Mouse (Mus musculus) megakaryocyte, embryonic 14.5 days (primary cell): ENCODE data around the gene Adcy9. TPM values are rescaled to one million over a fixed set of nuclear protein-coding genes. Genes with fewer than 3 reads are reported as not detected.

Source experiments
- H3K27me3 ChIP-seq: replicated peaks from 2 replicates; pipeline ENCODE3; 2012; ENCODE audit warnings: inconsistent platforms
- H3K36me3 ChIP-seq: replicated peaks from 2 replicates; pipeline ENCODE3; 2012; ENCODE audit warnings: low read length, inconsistent platforms, mixed read lengths
- H3K4me1 ChIP-seq: 2 replicates; pipeline ENCODE4 v1.6.1; 2012; ENCODE audit warnings: inconsistent platforms
- H3K4me3 ChIP-seq: replicated peaks from 2 replicates; pipeline ENCODE3; 2012; ENCODE audit warnings: moderate library complexity, mild to moderate bottlenecking, inconsistent platforms
- H3K9me3 ChIP-seq: 2 replicates; pipeline ENCODE4 v1.6.1; 2012; ENCODE audit warnings: inconsistent platforms
- FLI1 ChIP-seq: IDR thresholded peaks from 2 replicates; pipeline ENCODE4 v1.6.1; 2012; ENCODE audit warnings: low read length, inconsistent platforms, mixed read lengths
- GATA1 ChIP-seq: IDR thresholded peaks from 3 replicates; pipeline ENCODE4 v1.6.1; 2012; ENCODE audit warnings: mixed read lengths, low read length, inconsistent platforms, borderline replicate concordance
- polyA plus RNA-seq: library from polyadenylated mRNA; stranded (reverse); fragments of >175 nt; gene quantifications from 2 replicates; pipeline ENCODE4 v1.2.3, GENCODE M21; 2012; ENCODE audit warnings: low replicate concordance; ENCODE audit not compliant: insufficient read depth

The Adcy9 gene
- polyA plus RNA-seq, 1 experiment: 3.5 TPM

DNA sequence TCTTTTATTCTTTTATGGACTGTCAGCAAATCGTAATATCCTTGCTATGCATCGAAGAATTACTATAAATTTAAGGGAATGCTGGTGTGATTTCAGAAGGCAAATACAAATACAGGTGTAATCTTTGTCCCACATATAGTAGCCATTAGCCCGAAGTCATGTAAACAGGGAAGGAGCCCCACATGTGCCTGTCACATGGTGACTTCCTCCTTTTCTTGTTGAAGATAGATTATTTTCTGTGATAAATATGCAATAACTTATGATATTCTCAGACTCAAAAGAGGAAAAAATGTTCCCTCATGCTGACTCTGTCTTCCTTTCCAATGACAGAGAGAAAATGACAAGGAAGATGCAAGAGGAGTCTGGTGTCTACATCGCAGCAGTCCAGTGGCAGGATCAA is 112.5 kb downstream of the Adcy9 start:
- Histone ChIP-seq H3K9me3 (no peaks in the 10 kb centered on the region), H3K4me1 (peaks cover 21% of the 10 kb centered on the region), H3K4me3 (no peak overlapping the region), H3K27me3 (no peaks in the 10 kb centered on the region), H3K36me3 (peaks cover 97% of the 10 kb centered on the region)
- TF ChIP-seq FLI1: no peak
- TF ChIP-seq GATA1: no peak

DNA sequence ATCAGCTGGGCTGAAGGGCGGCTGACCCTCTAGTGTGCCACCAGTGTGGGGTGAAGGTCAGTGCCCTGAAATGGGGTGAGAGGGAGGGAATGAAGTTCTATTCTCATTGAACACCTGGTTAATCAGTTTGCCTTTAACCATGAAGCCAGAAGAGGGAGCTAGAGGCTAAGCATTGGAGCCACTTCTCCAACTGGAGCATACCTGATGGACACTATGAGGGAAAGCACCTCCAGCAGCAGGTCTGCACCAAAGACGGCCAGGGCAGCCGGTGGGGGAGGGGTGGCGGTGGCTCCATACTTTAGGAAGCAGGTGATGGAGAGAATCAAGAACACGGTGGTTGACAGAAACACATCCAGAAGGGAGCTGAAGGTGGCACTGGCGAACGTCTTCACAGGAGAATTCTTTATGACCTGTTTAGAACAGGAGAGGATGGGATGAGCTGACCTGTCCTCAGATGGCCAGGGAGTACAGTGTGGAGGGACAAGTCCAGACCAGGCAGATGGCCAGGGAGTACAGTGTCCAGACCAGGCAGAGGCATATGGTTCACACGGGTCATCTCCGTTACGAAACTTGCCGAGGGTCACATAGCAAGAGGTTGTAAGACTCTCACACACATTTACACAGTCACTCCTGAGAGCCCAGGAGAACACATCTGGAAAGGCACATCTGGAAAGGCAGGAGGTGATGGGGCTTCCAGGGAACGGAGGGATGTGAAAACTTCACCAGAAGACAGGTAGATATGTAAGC is 115.9 kb downstream of the Adcy9 start:
- Histone ChIP-seq H3K27me3 (no peaks in the 10 kb centered on the region), H3K4me3 (no peak overlapping the region), H3K36me3 (peaks cover 93% of the 10 kb centered on the region), H3K9me3 (no peaks in the 10 kb centered on the region), H3K4me1 (peaks cover 21% of the 10 kb centered on the region)
- no peak for TF ChIP-seq FLI1
- TF ChIP-seq GATA1: no peak

DNA sequence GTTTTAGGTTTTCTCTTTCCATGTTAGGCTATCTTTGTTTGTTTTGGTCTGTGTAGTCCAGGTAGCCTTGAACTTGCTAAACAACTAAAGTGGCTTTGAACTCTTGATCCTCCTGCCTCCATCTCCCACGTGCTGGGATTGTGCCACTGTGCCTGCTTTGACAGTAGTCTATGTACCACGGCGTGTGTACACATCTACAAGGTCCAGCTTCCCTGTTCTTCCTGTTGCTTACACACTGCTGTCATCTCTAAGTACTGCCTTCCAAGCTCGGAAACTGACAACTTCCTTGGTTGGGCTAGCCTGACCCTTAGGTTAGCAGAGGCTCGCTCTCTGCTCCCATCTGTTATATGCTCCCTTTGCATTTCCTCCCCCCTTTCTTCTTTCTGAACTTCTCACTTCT is 116.7 kb downstream of the Adcy9 start:
- TF ChIP-seq GATA1 (no peak), FLI1 (no peak)
- Histone ChIP-seq H3K4me1 (peaks cover 21% of the 10 kb centered on the region), H3K27me3 (no peaks in the 10 kb centered on the region), H3K4me3 (no peak overlapping the region), H3K36me3 (peaks cover 94% of the 10 kb centered on the region), H3K9me3 (no peaks in the 10 kb centered on the region)

DNA sequence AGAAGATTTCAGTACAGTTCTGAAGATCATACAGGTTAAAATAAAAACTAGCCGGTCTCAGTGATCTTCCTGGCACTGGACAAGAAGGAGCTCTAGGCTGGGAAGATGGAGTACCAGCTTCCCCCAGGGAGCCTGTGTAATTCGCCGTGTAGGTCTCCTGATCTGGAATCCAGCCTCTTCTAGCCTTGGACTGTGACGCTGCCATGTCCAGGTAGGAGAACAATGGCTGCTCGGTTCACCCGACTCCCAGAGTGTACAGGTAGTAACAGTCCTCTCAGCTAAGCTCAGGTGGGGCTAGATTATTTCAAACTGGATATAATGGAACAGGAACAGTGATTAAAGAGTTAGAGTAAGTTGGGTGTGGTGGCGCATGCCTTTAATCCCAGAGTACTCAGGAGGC is 120.0 kb downstream of the Adcy9 start:
- no peak for TF ChIP-seq GATA1
- TF ChIP-seq FLI1: no peak
- H3K4me1 ChIP-seq: peaks cover 4% of the 10 kb centered on the region; the same call in 1 of the 2 replicates
- H3K27me3 ChIP-seq: no peaks in the 10 kb centered on the region
- H3K4me3 ChIP-seq: no peak overlapping the region
- peaks cover 95% of the 10 kb centered on the region for H3K36me3 ChIP-seq
- no peaks in the 10 kb centered on the region for H3K9me3 ChIP-seq

DNA sequence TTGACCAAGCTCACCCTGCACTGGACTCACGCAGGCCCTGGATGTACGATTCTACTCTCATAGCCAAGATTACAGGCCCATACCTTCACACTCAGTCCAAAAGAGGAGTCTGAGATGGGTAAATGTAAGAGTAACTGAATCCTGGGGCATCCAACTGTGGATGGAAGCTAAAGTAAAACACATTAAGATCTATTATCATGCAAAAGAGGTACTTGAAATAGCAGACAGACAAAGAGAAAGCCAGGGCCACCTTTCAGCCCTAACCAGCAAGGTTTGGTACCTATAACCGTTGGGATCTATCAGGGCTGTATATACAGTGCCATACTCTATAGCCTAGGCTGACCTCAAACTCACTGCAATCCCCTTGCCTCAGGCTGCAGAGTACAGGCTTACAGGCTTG is 127.0 kb downstream of the Adcy9 start:
- no peaks in the 10 kb centered on the region for H3K27me3 ChIP-seq
- H3K36me3 ChIP-seq: peaks cover 84% of the 10 kb centered on the region
- TF ChIP-seq FLI1 (no peak), GATA1 (no peak)
- H3K4me3 ChIP-seq: no peak overlapping the region
- H3K9me3 ChIP-seq: no peaks in the 10 kb centered on the region
- peaks cover 4% of the 10 kb centered on the region for H3K4me1 ChIP-seq

DNA sequence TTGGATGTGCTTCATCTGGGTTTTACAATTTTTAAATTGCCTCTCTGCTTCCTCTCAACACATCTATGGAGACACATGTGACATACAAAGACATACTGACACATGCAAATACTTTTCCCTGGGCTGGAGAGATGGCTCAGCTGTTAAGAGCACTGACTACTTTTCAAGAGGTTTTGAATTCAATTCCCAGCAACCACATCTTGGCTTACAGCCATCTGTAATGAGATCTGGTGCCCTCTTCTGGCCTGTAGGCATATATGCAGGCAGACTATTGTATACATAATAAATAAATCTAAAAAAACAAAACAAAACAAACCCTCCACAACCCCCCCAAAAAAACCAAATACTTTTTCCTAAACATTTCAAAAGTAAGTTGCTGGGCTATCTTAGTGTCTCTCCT is 130.8 kb downstream of the Adcy9 start:
- Histone ChIP-seq H3K27me3 (no peaks in the 10 kb centered on the region), H3K9me3 (no peaks in the 10 kb centered on the region), H3K36me3 (peaks cover 81% of the 10 kb centered on the region), H3K4me1 (peaks cover 8% of the 10 kb centered on the region), H3K4me3 (no peak overlapping the region)
- TF ChIP-seq GATA1 (no peak), FLI1 (no peak)

DNA sequence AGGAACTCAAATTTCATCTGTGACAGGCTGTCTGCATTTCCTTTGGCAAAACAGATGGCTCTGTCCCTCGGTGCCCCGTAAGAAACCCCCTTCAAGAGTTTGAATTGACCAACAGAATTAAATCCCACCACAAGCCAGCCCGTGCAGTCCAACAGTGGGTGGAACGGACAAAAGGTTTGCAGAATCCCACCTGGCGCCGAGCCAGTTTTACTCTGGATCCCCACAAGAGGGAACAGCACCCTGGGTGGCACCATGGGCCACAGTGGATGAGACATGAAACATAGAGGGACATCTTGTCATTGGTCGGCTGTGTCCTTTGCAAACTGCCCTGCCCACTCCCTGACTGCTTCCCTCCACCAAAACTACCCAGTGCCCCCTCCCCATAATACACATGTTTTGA is 133.7 kb downstream of the Adcy9 start:
- H3K9me3 ChIP-seq: no peaks in the 10 kb centered on the region
- H3K36me3 ChIP-seq: peaks cover 53% of the 10 kb centered on the region
- no peak for TF ChIP-seq GATA1
- no peak for TF ChIP-seq FLI1
- H3K4me3 ChIP-seq: no peak overlapping the region
- H3K27me3 ChIP-seq: no peaks in the 10 kb centered on the region
- H3K4me1 ChIP-seq: peaks cover 10% of the 10 kb centered on the region

DNA sequence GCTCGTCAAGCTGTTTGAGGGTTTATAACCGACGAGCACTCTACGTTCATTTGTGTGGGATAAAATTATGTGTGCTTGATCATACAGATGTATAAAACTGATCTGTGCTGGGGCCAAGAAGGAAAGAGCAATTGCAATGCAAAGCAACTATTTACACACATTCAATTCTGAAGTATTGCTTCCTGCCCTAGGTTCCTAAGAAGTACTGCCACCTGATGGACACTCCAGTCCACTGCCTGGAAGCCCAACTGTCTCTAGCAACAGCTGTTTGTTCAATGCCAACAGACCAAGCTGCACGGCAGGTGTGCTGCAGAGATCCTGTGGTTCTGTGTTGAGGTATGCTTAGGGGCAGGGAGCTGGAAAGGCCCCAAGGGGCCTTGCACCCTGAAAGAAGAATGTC is 135.0 kb downstream of the Adcy9 start:
- H3K4me3 ChIP-seq: no peak overlapping the region
- no peaks in the 10 kb centered on the region for H3K9me3 ChIP-seq
- no peaks in the 10 kb centered on the region for H3K27me3 ChIP-seq
- no peak for TF ChIP-seq FLI1
- no peak for TF ChIP-seq GATA1
- peaks cover 20% of the 10 kb centered on the region for H3K4me1 ChIP-seq
- H3K36me3 ChIP-seq: peaks cover 47% of the 10 kb centered on the region

DNA sequence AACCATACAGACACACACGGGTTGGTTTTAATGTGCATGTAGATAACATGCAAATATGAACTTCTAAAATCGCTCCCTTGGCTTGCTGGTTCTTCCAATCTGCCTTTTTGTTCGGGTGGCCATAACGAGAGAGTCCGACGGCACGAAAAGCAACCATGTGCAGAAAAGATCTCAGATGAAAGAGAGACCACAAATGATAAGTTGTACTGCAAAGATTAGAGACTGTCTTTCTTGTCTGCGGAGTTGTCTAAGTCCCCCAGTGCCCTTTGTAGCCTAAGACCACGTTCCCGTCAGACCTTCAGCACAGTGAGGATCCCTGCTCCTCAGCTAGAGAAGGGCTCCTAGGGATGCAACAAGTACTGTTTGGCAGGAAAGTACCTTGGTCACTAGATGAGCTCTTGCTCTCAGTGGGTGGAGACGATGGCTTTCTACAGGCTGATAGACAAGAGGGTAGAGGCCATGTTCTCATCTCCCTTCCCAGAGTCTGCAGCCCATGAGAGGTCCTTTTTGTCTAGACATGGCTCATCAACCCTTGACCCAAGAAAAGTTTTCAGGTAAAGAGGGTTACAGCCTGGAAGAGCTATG is 136.9 kb downstream of the Adcy9 start:
- no peak for TF ChIP-seq GATA1
- no peak for TF ChIP-seq FLI1
- Histone ChIP-seq H3K9me3 (no peaks in the 10 kb centered on the region), H3K27me3 (no peaks in the 10 kb centered on the region), H3K4me1 (peaks cover 34% of the 10 kb centered on the region), H3K4me3 (no peak overlapping the region), H3K36me3 (peaks cover 34% of the 10 kb centered on the region)

DNA sequence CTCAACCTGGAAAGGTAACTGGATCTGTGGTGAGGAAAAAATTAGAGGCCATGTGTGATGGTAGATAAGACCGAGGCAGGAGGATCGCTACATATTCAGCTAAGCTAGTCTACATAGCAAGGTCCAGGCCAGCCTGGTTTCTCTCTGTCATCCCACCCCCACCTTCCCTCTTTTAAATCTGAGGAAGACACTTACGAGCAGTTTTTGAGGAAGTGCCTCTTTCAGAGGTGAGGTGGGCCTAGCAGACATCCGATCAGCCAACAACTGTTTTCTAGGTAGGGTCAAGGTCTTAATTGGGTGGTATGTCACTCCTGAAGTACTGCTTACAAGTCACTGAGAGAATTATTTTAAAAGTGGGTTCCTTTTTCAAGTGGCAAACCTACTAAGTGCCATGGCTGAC is 138.8 kb downstream of the Adcy9 start:
- H3K36me3 ChIP-seq: peaks cover 15% of the 10 kb centered on the region
- H3K9me3 ChIP-seq: no peaks in the 10 kb centered on the region
- peaks cover 40% of the 10 kb centered on the region for H3K4me1 ChIP-seq
- TF ChIP-seq GATA1 (no peak), FLI1 (no peak)
- no peak overlapping the region for H3K4me3 ChIP-seq
- no peaks in the 10 kb centered on the region for H3K27me3 ChIP-seq

DNA sequence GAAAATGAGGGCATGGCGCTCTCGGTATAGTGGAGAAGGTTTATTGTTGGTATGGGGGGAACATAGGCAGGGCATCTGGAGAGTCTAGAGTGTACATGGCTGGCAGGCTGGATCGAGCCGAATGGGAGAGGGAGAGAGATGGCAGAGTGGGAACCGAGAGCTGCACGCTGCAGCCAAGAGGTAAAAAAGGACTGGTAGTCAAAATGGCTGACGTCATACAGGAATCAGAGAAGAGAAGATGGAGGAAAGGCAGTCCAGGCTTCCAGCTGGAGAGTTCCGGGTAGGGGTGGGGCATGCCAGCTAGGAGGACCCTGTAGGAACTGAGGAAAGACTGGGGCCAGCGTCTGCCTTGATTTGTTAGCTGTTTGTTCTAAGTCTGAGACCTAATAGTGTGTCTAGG is 139.3 kb downstream of the Adcy9 start:
- Histone ChIP-seq H3K4me3 (no peak overlapping the region), H3K27me3 (no peaks in the 10 kb centered on the region)

More for the DNA sequence above, 139.3 kb downstream of the Adcy9 start:
- H3K36me3 ChIP-seq: peaks cover 10% of the 10 kb centered on the region
- TF ChIP-seq FLI1 (no peak), GATA1 (no peak)
- H3K9me3 ChIP-seq: no peaks in the 10 kb centered on the region
- peaks cover 37% of the 10 kb centered on the region for H3K4me1 ChIP-seq
